Mouse (Mus musculus) spleen, postnatal 4 days (tissue): ENCODE data around the gene Dnhd1.
"Not testable (repeated sequence)": the region's sequence is repeated elsewhere in the genome, so short reads cannot be mapped to it uniquely, and the experiment has no call there.

Experiments used
- DNase-seq, 2 experiments: peaks; one replicate each; pipeline ENCODE4 v3.0.0; 2022; ENCODE audit warnings: low spot score in 2 of 2

Dnhd1 gene

GRCm38 (mm10) chr7:105740089-105740795, 89.6 kb downstream of the Dnhd1 start:
- no peak for DNase-seq

- DNase-seq: no peak
These were observed 90.2 kb downstream of the Dnhd1 start for GRCm38 (mm10) chr7:105740851-105741250.

- no peak for DNase-seq
These were observed 91.4 kb downstream of the Dnhd1 start for GRCm38 (mm10) chr7:105741978-105742377.

GRCm38 (mm10) chr7:105742539-105743215, 92.0 kb downstream of the Dnhd1 start:
- not testable (repeated sequence) for DNase-seq

- DNase-seq: not testable (repeated sequence)
These were observed 92.8 kb downstream of the Dnhd1 start for GRCm38 (mm10) chr7:105743246-105743925.

- DNase-seq: peak; percentile 88 to 93
These were observed 93.4 kb downstream of the Dnhd1 start, which contains the start of gene Taf10 for GRCm38 (mm10) chr7:105743926-105744590. Gene Taf10 (minus strand): TSS chr7:105744361.

- no peak for DNase-seq
These were observed 97.1 kb downstream of the Dnhd1 start for GRCm38 (mm10) chr7:105747776-105748175.

GRCm38 (mm10) chr7:105751491-105752433, 101.1 kb downstream of the Dnhd1 start, which contains the start of gene Tpp1:
Gene Tpp1 (minus strand): TSS chr7:105752235.
- DNase-seq: peak; percentile 87 to 91

GRCm38 (mm10) chr7:105752716-105753115, 102.1 kb downstream of the Dnhd1 start:
- DNase-seq: no peak

GRCm38 (mm10) chr7:105753281-105753680, 102.7 kb downstream of the Dnhd1 start:
- DNase-seq: no peak

GRCm38 (mm10) chr7:105761813-105762484, 111.3 kb downstream of the Dnhd1 start:
- DNase-seq: no peak

- no peak for DNase-seq
These were observed 112.1 kb downstream of the Dnhd1 start for GRCm38 (mm10) chr7:105762517-105763270.

- no peak for DNase-seq
These were observed 113.7 kb downstream of the Dnhd1 start for GRCm38 (mm10) chr7:105764331-105764730.

GRCm38 (mm10) chr7:105767729-105768165, 117.1 kb downstream of the Dnhd1 start:
- DNase-seq: no peak

GRCm38 (mm10) chr7:105769959-105770358, 119.3 kb downstream of the Dnhd1 start:
- DNase-seq: no peak
